Mouse (Mus musculus) liver, embryonic 14.5 days (tissue): ENCODE data around the gene Gabra2. TPM values are rescaled to one million over a fixed set of nuclear protein-coding genes. Genes with fewer than 3 reads are reported as not detected.

Experiments
- ATAC-seq: fragments of 200-750 bp; cut with Nextera tagmentation; 2 replicates; pipeline ENCODE4 v1.8.0; 2017; ENCODE audit warnings: moderate number of reproducible peaks, mild to moderate bottlenecking, moderate library complexity; ENCODE audit not compliant: insufficient read depth
- DNase-seq, 3 experiments: peaks; one replicate each; pipeline ENCODE4 v3.0.0-alpha.2; 2012 to 2013; ENCODE audit warnings: low read depth in 3 of 3, low spot score in 3 of 3
- H3K27ac ChIP-seq: fragments of 300-500 bp; sonication (generic); 2 replicates; pipeline ENCODE4 v1.5.1; 2014; ENCODE audit warnings: moderate library complexity, mild to moderate bottlenecking, control low read depth, inconsistent platforms
- H3K27me3 ChIP-seq: fragments of 300-500 bp; sonication (generic); 2 replicates; pipeline ENCODE4 v1.6.1; 2014; ENCODE audit warnings: mild to moderate bottlenecking, low read length, moderate library complexity; ENCODE audit not compliant: control insufficient read depth, insufficient read depth
- H3K36me3 ChIP-seq: fragments of 300-500 bp; sonication (generic); replicated peaks from 2 replicates; pipeline ENCODE4 v1.6.1; 2014; ENCODE audit warnings: low read depth; ENCODE audit not compliant: control insufficient read depth, insufficient read depth
- H3K4me1 ChIP-seq, 2 experiments: fragments of 200-500 bp in 1 of 2; fragments of 300-500 bp in 1 of 2; sonication (generic) in 1 of 2; replicated peaks; 2 replicates each; pipeline ENCODE4 v1.6.1; 2012 to 2014; ENCODE audit warnings: antibody characterized with exemption in 1 of 2, inconsistent platforms in 1 of 2, low read length in 1 of 2; ENCODE audit not compliant: control insufficient read depth in 2 of 2, insufficient read depth in 2 of 2
- H3K4me2 ChIP-seq: fragments of 300-500 bp; sonication (generic); 2 replicates; pipeline ENCODE4 v1.6.1; 2014; ENCODE audit warnings: low read depth, mild to moderate bottlenecking, control low read depth, moderate library complexity
- H3K4me3 ChIP-seq, 2 experiments: fragments of 200-500 bp in 1 of 2; fragments of 300-500 bp in 1 of 2; sonication (generic) in 1 of 2; 2 replicates each; pipeline ENCODE4 v1.5.1; 2012 to 2014; ENCODE audit warnings: low read depth in 2 of 2, low read length in 2 of 2, mild to moderate bottlenecking in 2 of 2, control low read depth in 1 of 2, inconsistent platforms in 1 of 2, moderate library complexity in 1 of 2; ENCODE audit not compliant: insufficient read depth in 1 of 2
- H3K9ac ChIP-seq: fragments of 300-500 bp; sonication (generic); replicated peaks from 2 replicates; pipeline ENCODE4 v1.6.1; 2014; ENCODE audit warnings: mild to moderate bottlenecking, control low read depth, moderate library complexity
- H3K9me3 ChIP-seq: fragments of 300-500 bp; sonication (generic); 2 replicates; pipeline ENCODE4 v1.6.1; 2016; ENCODE audit warnings: low read length, mixed read lengths; ENCODE audit not compliant: control insufficient read depth
- CTCF ChIP-seq: IDR thresholded peaks from 2 replicates; pipeline ENCODE4 v1.5.1; 2016; ENCODE audit warnings: antibody characterized with exemption, low read depth, control low read depth
- EP300 ChIP-seq: IDR thresholded peaks from 2 replicates; pipeline ENCODE4 v1.6.1; 2016; ENCODE audit warnings: antibody characterized with exemption, low read depth
- WGBS: fragments of 180-500 bp; shearing (Covaris S2); extraction: QIAGEN DNeasy Blood & Tissue Kit; methylation state at CpG from one replicate; pipeline ENCODE4 v1.1.7; 2014; ENCODE audit not compliant: insufficient replicate concordance; 5-methylcytosine and 5-hydroxymethylcytosine counted together
- polyA plus RNA-seq, 2 experiments: library from polyadenylated mRNA; depleted of rRNA in 1 of 2; stranded (reverse) in 1 of 2; unstranded in 1 of 2; fragments of >200 nt; fragmentation: Nextera tagmentation in 1 of 2; extraction: Ambion mirVana in 1 of 2; gene quantifications; 2 replicates each; pipeline versions ENCODE4 v1.2.1 to v1.2.3; 2012 to 2014

Gene Gabra2
- polyA plus RNA-seq, 2 experiments, result 0.01 TPM; not detected in 1

DNA sequence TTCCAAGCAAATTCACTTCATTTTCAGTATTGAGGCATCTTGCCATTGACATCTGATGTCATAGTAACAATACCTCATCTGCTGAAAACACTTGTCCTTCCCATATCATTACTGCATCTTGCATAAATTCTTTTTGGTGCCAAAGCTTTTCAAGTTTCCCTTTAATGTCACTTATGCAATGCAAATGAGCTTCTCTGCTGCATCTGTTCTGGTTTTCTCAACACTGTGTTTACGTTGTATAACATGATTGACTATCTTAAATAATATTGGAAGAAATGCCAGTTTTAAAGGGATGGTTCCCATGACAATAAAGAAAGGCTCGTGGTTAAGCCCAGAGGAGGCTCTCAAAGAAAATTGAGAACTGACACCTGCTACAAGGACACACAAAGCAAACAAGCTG is 84.4 kb downstream of the Gabra2 start:
- no peak overlapping the region for H3K4me3 ChIP-seq
- no peak overlapping the region for H3K27ac ChIP-seq
- no peaks in the 10 kb centered on the region for H3K9me3 ChIP-seq
- no peak for ATAC-seq
- H3K4me2 ChIP-seq, result no peak overlapping the region
- no peak overlapping the region for H3K9ac ChIP-seq
- no peaks in the 10 kb centered on the region for H3K27me3 ChIP-seq
- TF ChIP-seq CTCF, result no peak
- no peak for TF ChIP-seq EP300
- WGBS, result 34% methylated on average over 2 of the region's 2 CpGs
- no peaks in the 10 kb centered on the region for H3K4me1 ChIP-seq
- DNase-seq, result no peak
- no peaks in the 10 kb centered on the region for H3K36me3 ChIP-seq

- Histone ChIP-seq H3K27me3 (no peaks in the 10 kb centered on the region), H3K4me2 (no peak overlapping the region), H3K36me3 (no peaks in the 10 kb centered on the region), H3K9ac (no peak overlapping the region), H3K9me3 (no peaks in the 10 kb centered on the region), H3K27ac (no peak overlapping the region), H3K4me1 (no peaks in the 10 kb centered on the region), H3K4me3 (no peak overlapping the region)
- WGBS, result 70% methylated on average over 3 of the region's 3 CpGs
- DNase-seq (no peak), ATAC-seq (no peak)
- TF ChIP-seq EP300 (no peak), CTCF (no peak)
These were observed 84.9 kb downstream of the Gabra2 start for GRCm38 (mm10) chr5:71010797-71011196.

- 62% methylated on average over 13 of the region's 13 CpGs for WGBS
- no peak overlapping the region for H3K4me3 ChIP-seq
- H3K9me3 ChIP-seq, result no peaks in the 10 kb centered on the region
- ATAC-seq, result no peak
- H3K9ac ChIP-seq, result no peak overlapping the region
- no peak overlapping the region for H3K4me2 ChIP-seq
- TF ChIP-seq CTCF (no peak), EP300 (no peak)
- H3K36me3 ChIP-seq, result no peaks in the 10 kb centered on the region
- DNase-seq, result no peak
- no peaks in the 10 kb centered on the region for H3K27me3 ChIP-seq
- H3K4me1 ChIP-seq, result no peaks in the 10 kb centered on the region
- H3K27ac ChIP-seq, result no peak overlapping the region
These were observed 99.9 kb downstream of the Gabra2 start for GRCm38 (mm10) chr5:70995617-70996325.

DNA sequence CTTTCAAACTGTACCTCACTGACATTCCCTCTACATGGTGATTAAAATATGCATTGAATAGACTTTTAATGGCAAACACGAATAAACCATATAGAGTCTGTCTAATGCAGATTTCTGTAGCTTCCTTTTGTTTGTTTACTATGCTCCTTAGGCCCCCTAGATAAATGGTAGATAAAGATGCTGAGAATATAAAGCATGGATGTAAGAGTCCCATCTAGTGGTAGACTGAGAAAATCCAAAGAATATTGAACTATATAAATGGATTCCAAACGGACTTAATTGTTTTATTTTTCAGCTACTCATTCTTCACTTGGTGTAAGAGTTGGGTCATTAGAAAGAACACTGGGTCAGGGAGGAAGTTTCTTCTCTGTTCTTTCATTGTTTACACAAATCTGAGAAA is 102.4 kb downstream of the Gabra2 start:
- no peaks in the 10 kb centered on the region for H3K27me3 ChIP-seq
- 35% methylated on average over 2 of the region's 2 CpGs for WGBS
- no peak overlapping the region for H3K9ac ChIP-seq
- no peak overlapping the region for H3K27ac ChIP-seq
- no peaks in the 10 kb centered on the region for H3K9me3 ChIP-seq
- H3K36me3 ChIP-seq, result no peaks in the 10 kb centered on the region
- TF ChIP-seq EP300 (no peak), CTCF (no peak)
- ATAC-seq (no peak), DNase-seq (no peak)
- no peaks in the 10 kb centered on the region for H3K4me1 ChIP-seq
- H3K4me2 ChIP-seq, result no peak overlapping the region
- H3K4me3 ChIP-seq, result no peak overlapping the region

DNA sequence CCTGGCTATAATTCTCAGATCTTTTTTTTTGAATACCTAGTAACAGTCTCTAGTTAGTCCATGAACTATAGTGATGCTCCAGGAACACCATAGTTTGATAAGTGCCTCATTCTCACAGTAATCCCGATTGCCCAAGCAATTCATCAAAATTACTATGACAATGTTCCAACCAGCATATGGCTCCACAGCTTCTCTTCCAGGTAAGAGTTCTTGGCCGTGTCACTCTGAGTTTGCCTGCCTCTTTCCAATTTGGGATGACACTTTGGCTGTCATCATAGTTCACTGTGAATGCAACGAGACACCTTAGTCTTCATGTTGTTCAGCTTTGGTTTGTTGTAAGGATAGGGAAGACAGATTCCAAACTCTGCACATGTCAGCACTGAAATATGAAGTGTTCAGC is 104.8 kb downstream of the Gabra2 start:
- no peak for TF ChIP-seq CTCF
- no peak for TF ChIP-seq EP300
- Histone ChIP-seq H3K9me3 (no peaks in the 10 kb centered on the region), H3K27me3 (no peaks in the 10 kb centered on the region), H3K4me3 (no peak overlapping the region), H3K36me3 (no peaks in the 10 kb centered on the region), H3K27ac (no peak overlapping the region), H3K4me2 (no peak overlapping the region), H3K9ac (no peak overlapping the region), H3K4me1 (no peaks in the 10 kb centered on the region)
- 57% methylated on average over 3 of the region's 3 CpGs for WGBS
- DNase-seq (no peak), ATAC-seq (no peak)
